16 mouse cellular contexts compared by ENCODE assay signal in genomic region chr9:90166615-90167014, GRCm38 (mm10). TPM values are rescaled to one million over a fixed set of nuclear protein-coding genes. Genes with fewer than 3 reads are reported as not detected.
DNase-seq lines count a peak whose midpoint lies in the region; TF ChIP-seq lines count a peak whose summit lies in the region.
"Had no signal": no experiment of that assay in that cellular context is flagged by ENCODE, and none has a peak within 500 bp of the region (broad histone marks: within the 10 kb centered on the region; RNA-seq: fewer than 3 reads in every experiment).

No protein-coding gene starts in this region.

- H3K27ac ChIP-seq in liver, adult 2 months (replicated peaks; ENCODE audit: insufficient read depth, low read depth, low read length) = peak overlapping the region; percentile 2
- H3K27ac ChIP-seq: embryonic facial prominence, embryonic 13.5 days; hindbrain, embryonic 13.5 days; liver, embryonic 14.5 days had no signal

- TF ChIP-seq POLR2A in liver, adult 2 months (IDR thresholded peaks at IDR 0.05; ENCODE audit: extremely low read depth, insufficient read depth, low read length) = no peak

- peaks cover 13% of the 10 kb centered on the region for H3K4me1 ChIP-seq in liver, adult 2 months (ENCODE audit: control insufficient read depth, insufficient read depth, low read length)

- no peaks in the 10 kb centered on the region for H3K36me3 ChIP-seq in liver, adult 2 months (ENCODE audit: control insufficient read depth, insufficient read depth, low read length)

- no peaks in the 10 kb centered on the region for H3K79me2 ChIP-seq in liver, adult 2 months (ENCODE audit: control insufficient read depth, insufficient read depth, low read length)

- peak; percentile 69 to 71 for DNase-seq in heart, adult 18-20 months
- DNase-seq in heart, postnatal 25 days (ENCODE audit: low spot score) = no peak
- peak; percentile 91 for DNase-seq in liver, adult 2 months (ENCODE audit: extremely low read depth, low read depth, low spot score)
- no peak for DNase-seq in liver
- DNase-seq in heart, postnatal 14 days = peak; percentile 52 to 66
- peak; percentile 19 for DNase-seq in lung, postnatal 10 days
- DNase-seq in testis, postnatal 14 days (ENCODE audit: low spot score) = no peak
- DNase-seq: cerebellum, postnatal 36 days; gastrocnemius, postnatal 10 days; thymus, postnatal 36 days had no signal

- 3% methylated on average over 5 of the region's 5 CpGs for WGBS in liver, adult 2 months

- no peak overlapping the region for H3K9ac ChIP-seq in liver, adult 2 months (ENCODE audit: low read depth, low read length)
- H3K9ac ChIP-seq: embryonic facial prominence, embryonic 13.5 days; hindbrain, embryonic 13.5 days; liver, embryonic 14.5 days had no signal

- H3K27me3 ChIP-seq in liver, adult 2 months (ENCODE audit: control insufficient read depth, insufficient read depth, low read length) = no peaks in the 10 kb centered on the region
- H3K27me3 ChIP-seq: embryonic facial prominence, embryonic 13.5 days; hindbrain, embryonic 13.5 days had no signal

- no peak for TF ChIP-seq CTCF in liver, adult 2 months (IDR thresholded peaks at IDR 0.05; ENCODE audit: low read depth, low read length)

- no peak overlapping the region for H3K4me3 ChIP-seq in liver, adult 2 months (ENCODE audit: insufficient read depth, low read depth, low read length)
- H3K4me3 ChIP-seq: embryonic facial prominence, embryonic 13.5 days; hindbrain, embryonic 13.5 days had no signal

- intact Hi-C loops in heart, postnatal 25 days (cut with DNase I) = no loop called here
- intact Hi-C loops in heart, postnatal 14 days (cut with DNase I) = no loop called here

RNA-seq across cellular contexts. Expression of gene Adamts7, which starts 3.7 kb away (rescaled TPM):
- 1 to 10 TPM; 7.6 to 8.4 TPM for total RNA-seq in heart, adult 18-20 months (2021)
- total RNA-seq in heart, postnatal 25 days (2021) = 10 to 100 TPM; 17.9 to 20.9 TPM
- 2.7 and 5.1 TPM in 2 replicates for total RNA-seq in liver, adult 2 months (2014; rRNA removed)
- polyA plus RNA-seq in liver, adult 2 months (2012; rRNA removed) = 11.0 and 21.8 TPM in 2 replicates
- 10 to 100 TPM; 23.4 to 27.5 TPM for total RNA-seq in heart, postnatal 14 days (2021)
- total RNA-seq: megakaryocyte, adult 5-6 weeks; monocyte, adult 5-6 weeks; neutrophil, adult 5-6 weeks had no signal

RNA-seq across cellular contexts. Expression of gene Morf4l1, which starts 52.0 kb away (rescaled TPM):
- total RNA-seq in heart, adult 18-20 months (2021) = 100 to 1,000 TPM; 259 to 276 TPM
- 100 to 1,000 TPM; 238 to 261 TPM for total RNA-seq in heart, postnatal 25 days (2021)
- 144 and 161 TPM in 2 replicates for total RNA-seq in liver, adult 2 months (2014; rRNA removed)
- polyA plus RNA-seq in liver, adult 2 months (2012; rRNA removed) = 56.1 and 67.4 TPM in 2 replicates
- total RNA-seq in heart, postnatal 14 days (2021) = 100 to 1,000 TPM; 249 to 263 TPM

Comparison
In these comparisons a context has a peak if more than half of its experiments do, and no peak if none do; other contexts are left out.
1. DNase-seq: peak in heart, adult 18-20 months (2 of 2), liver, adult 2 months (single experiment), heart, postnatal 14 days (2 of 2) and lung, postnatal 10 days (single experiment); none in heart, postnatal 25 days (single experiment), liver (single experiment) and testis, postnatal 14 days (single experiment).